Mouse (Mus musculus) cerebellum, adult 9-10 months (tissue): ENCODE results near the gene Gnai3.

Experiments
- DNase-seq: peaks from one replicate; pipeline ENCODE4 v3.0.0; 2022

Gene Gnai3

GRCm38 (mm10) chr3:108076836-108077235, 69.1 kb downstream of the Gnai3 start:
- DNase-seq: no peak

- DNase-seq: no peak
These were observed 72.9 kb downstream of the Gnai3 start for GRCm38 (mm10) chr3:108072983-108073569.

- peak; percentile 77 for DNase-seq
These were observed 75.4 kb downstream of the Gnai3 start for GRCm38 (mm10) chr3:108070295-108071293.

- DNase-seq: no peak
These were observed 76.6 kb downstream of the Gnai3 start for GRCm38 (mm10) chr3:108069231-108069870.

GRCm38 (mm10) chr3:108068826-108069225, 77.1 kb downstream of the Gnai3 start:
- DNase-seq: no peak

- DNase-seq: no peak
These were observed 78.5 kb downstream of the Gnai3 start for GRCm38 (mm10) chr3:108067370-108067934.

GRCm38 (mm10) chr3:108065551-108065950, 80.4 kb downstream of the Gnai3 start:
- DNase-seq: no peak

GRCm38 (mm10) chr3:108064672-108065071, 81.3 kb downstream of the Gnai3 start:
- no peak for DNase-seq

GRCm38 (mm10) chr3:108062648-108063047, 83.3 kb downstream of the Gnai3 start:
- DNase-seq: no peak

GRCm38 (mm10) chr3:108061420-108061819, 84.5 kb downstream of the Gnai3 start:
- DNase-seq: peak; percentile 63
